Mouse (Mus musculus) erythroid progenitor cell, adult 5-6 weeks (primary cell): ENCODE data around the gene Tex13c3. TPM values are rescaled to one million over a fixed set of nuclear protein-coding genes. Genes with fewer than 3 reads are reported as not detected.
"Not testable (repeated sequence)": the region's sequence is repeated elsewhere in the genome, so short reads cannot be mapped to it uniquely, and the experiment has no call there.

ENCODE experiments used
- ATAC-seq: replicated peaks from 2 replicates; pipeline ENCODE4 v1.8.0; 2016; ENCODE audit warnings: moderate number of reproducible peaks, mild to moderate bottlenecking, moderate TSS enrichment, inconsistent platforms; ENCODE audit not compliant: poor library complexity, low FRiP score, severe bottlenecking
- total RNA-seq, 2 experiments: library from RNA; stranded (forward) in 1 of 2; stranded (reverse) in 1 of 2; fragments of 150-400 nt in 1 of 2; fragments of 186-747, 209-891 nt in 1 of 2; gene quantifications; 2 replicates each; pipeline versions ENCODE4 v1.2.3 to v1.2.4; 2015 to 2017; ENCODE audit warnings: low replicate concordance in 2 of 2

The Tex13c3 gene
- not detected in 2 replicates for total RNA-seq (2015; ENCODE audit: low replicate concordance)
- total RNA-seq (2017; ENCODE audit: low replicate concordance) = not detected in 2 replicates

GRCm38 (mm10) chrX:19481219-19481618, at the start of gene Tex13c3:
TSS of gene Tex13c3 (minus strand) at chrX:19481319.
- not testable (repeated sequence) for ATAC-seq

DNA sequence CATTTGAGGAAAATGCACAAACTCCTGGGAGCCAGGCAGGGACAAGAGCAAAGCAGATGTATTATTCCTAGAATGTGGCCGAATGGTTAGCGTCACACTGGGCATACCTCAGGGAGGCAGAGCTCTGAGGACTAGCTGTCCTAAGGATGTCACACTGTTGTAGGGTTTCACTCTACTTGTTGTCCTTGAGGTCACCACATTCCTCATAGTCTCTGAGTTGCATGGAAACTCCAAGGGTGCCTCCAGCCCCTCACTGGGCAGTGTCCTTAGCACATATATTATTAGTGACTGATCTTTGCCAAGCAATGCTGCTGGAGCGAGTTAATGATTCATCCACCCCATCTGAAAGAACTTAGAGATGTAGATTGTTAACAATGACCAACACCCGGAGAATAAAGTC, 8.6 kb upstream of the Tex13c3 start:
- ATAC-seq = no peak
